Mouse (Mus musculus) megakaryocyte, embryonic 14.5 days (primary cell): ENCODE measurements at regions not wholly inside any gene's neighbourhood (a gene's known extent, or its start where the extent isn't known, plus 50 kb on each side); places are given as distances from the start of the nearest gene placed in this dataset.

Experiments
- H3K27me3 ChIP-seq: replicated peaks from 2 replicates; pipeline ENCODE3; 2012; ENCODE audit warnings: inconsistent platforms
- H3K36me3 ChIP-seq: replicated peaks from 2 replicates; pipeline ENCODE3; 2012; ENCODE audit warnings: low read length, inconsistent platforms, mixed read lengths
- H3K4me1 ChIP-seq: 2 replicates; pipeline ENCODE4 v1.6.1; 2012; ENCODE audit warnings: inconsistent platforms
- H3K4me3 ChIP-seq: replicated peaks from 2 replicates; pipeline ENCODE3; 2012; ENCODE audit warnings: moderate library complexity, mild to moderate bottlenecking, inconsistent platforms
- H3K9me3 ChIP-seq: 2 replicates; pipeline ENCODE4 v1.6.1; 2012; ENCODE audit warnings: inconsistent platforms
- FLI1 ChIP-seq: IDR thresholded peaks from 2 replicates; pipeline ENCODE4 v1.6.1; 2012; ENCODE audit warnings: low read length, inconsistent platforms, mixed read lengths
- GATA1 ChIP-seq: IDR thresholded peaks from 3 replicates; pipeline ENCODE4 v1.6.1; 2012; ENCODE audit warnings: mixed read lengths, low read length, inconsistent platforms, borderline replicate concordance

DNA sequence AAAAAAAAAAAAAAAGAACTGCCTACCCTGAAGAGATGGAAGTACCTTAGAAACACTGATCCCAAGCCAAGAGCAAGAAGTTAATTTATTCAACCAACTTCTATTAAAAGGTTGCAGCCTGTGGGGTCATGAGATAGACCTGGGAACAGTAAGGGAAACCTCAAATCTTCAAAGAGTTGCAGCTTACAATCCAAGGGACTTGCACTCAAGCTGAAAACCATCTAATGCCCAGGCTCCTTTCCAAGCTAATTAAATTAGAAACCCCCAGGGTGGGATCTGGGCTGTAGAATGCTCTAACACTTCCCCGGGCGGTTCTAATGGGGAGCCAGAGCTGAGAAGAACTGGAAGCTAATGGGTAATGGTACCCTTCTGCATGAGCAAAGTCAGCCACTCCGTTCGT, 278.0 kb downstream of the Hlx start:
- H3K4me3 ChIP-seq, result no peak overlapping the region
- no peaks in the 10 kb centered on the region for H3K9me3 ChIP-seq
- TF ChIP-seq GATA1, result no peak
- TF ChIP-seq FLI1, result no peak
- H3K36me3 ChIP-seq, result no peaks in the 10 kb centered on the region
- no peaks in the 10 kb centered on the region for H3K27me3 ChIP-seq
- H3K4me1 ChIP-seq, result peaks cover 5% of the 10 kb centered on the region

DNA sequence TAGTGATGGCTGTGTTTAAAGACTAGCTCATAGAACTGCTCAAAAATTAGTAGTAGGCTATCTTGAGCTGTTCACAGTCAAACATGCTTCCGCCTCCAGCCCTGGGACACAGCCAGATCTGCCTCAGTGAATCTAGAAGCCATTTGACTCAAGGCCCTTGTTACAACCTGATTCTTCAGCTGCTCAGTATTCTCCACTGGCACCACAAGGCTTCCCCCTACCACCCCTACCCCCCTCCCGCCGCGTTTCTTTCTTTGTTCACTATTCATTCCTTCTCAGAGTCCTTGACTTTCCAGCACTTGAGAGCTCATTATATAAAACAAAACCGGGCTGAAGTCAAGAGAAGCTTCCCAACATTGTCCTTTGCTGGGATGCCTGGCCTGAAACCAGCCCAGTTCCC, 278.7 kb downstream of the Hlx start:
- Histone ChIP-seq H3K4me3 (no peak overlapping the region), H3K4me1 (peaks cover 5% of the 10 kb centered on the region), H3K27me3 (no peaks in the 10 kb centered on the region), H3K9me3 (no peaks in the 10 kb centered on the region), H3K36me3 (no peaks in the 10 kb centered on the region)
- no peak for TF ChIP-seq GATA1
- no peak for TF ChIP-seq FLI1

GRCm38 (mm10) chr1:184453061-184453460, 279.4 kb downstream of the Hlx start:
- H3K4me1 ChIP-seq, result peaks cover 5% of the 10 kb centered on the region
- H3K36me3 ChIP-seq, result no peaks in the 10 kb centered on the region
- H3K4me3 ChIP-seq, result no peak overlapping the region
- H3K9me3 ChIP-seq, result no peaks in the 10 kb centered on the region
- no peaks in the 10 kb centered on the region for H3K27me3 ChIP-seq
- no peak for TF ChIP-seq FLI1
- TF ChIP-seq GATA1, result no peak

DNA sequence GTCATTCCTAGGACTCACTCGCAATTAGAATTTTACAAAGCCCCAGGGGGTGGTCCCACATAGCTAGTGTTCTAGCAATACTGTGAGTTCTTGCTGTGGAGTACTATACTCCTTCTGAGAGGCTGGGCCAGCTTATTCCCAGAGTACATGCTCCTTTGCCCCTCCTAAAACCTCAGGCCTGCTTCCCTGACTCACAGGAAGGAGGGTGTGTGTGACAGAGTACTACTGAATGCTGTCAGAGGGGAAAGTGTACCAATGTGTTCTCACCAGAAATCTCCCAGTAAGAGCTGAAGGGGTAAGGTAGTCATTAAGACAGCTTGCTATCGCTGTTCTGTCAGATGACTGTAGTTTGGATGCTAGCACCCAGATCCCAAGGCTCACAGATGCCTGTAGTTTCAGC, 280.7 kb downstream of the Hlx start:
- Histone ChIP-seq H3K4me1 (peaks cover 5% of the 10 kb centered on the region), H3K9me3 (no peaks in the 10 kb centered on the region), H3K27me3 (no peaks in the 10 kb centered on the region), H3K36me3 (no peaks in the 10 kb centered on the region), H3K4me3 (no peak overlapping the region)
- TF ChIP-seq FLI1 (no peak), GATA1 (no peak)

- H3K9me3 ChIP-seq, result no peaks in the 10 kb centered on the region
- peaks cover 9% of the 10 kb centered on the region for H3K27me3 ChIP-seq
- no peak overlapping the region for H3K4me3 ChIP-seq
- no peaks in the 10 kb centered on the region for H3K4me1 ChIP-seq
- H3K36me3 ChIP-seq, result no peaks in the 10 kb centered on the region
- TF ChIP-seq FLI1 (no peak), GATA1 (no peak)
Measured at GRCm38 (mm10) chr1:184449007-184449406, 283.4 kb downstream of the Hlx start.

- Histone ChIP-seq H3K27me3 (peaks cover 10% of the 10 kb centered on the region), H3K4me3 (no peak overlapping the region), H3K36me3 (no peaks in the 10 kb centered on the region), H3K9me3 (no peaks in the 10 kb centered on the region), H3K4me1 (no peaks in the 10 kb centered on the region)
- no peak for TF ChIP-seq GATA1
- no peak for TF ChIP-seq FLI1
Measured at GRCm38 (mm10) chr1:184447911-184448310, 284.5 kb downstream of the Hlx start.

- H3K36me3 ChIP-seq, result no peaks in the 10 kb centered on the region
- H3K27me3 ChIP-seq, result peaks cover 14% of the 10 kb centered on the region
- H3K4me3 ChIP-seq, result no peak overlapping the region
- H3K9me3 ChIP-seq, result no peaks in the 10 kb centered on the region
- TF ChIP-seq FLI1, result no peak
- H3K4me1 ChIP-seq, result no peaks in the 10 kb centered on the region
Measured at GRCm38 (mm10) chr1:184447161-184447667, 285.2 kb downstream of the Hlx start.

DNA sequence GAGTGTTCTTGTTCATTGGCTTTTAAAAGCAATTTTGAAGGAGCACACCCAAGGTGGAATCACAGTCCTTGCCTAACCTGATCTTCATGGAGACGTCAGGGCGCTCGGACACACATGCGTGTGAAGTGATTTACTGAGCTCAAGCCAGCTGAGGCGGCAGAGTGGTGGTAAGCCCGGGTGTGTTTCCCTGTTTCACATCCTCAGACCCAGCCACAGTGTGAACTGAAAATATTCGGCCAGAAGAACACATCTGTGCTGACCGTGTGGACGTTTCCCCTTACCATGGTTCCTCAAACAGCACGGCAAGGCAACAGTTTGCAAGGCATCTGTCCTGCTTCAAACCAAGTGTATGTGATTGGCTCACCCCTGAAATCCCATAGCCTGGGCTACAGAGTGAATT, 288.2 kb downstream of the Hlx start:
- no peaks in the 10 kb centered on the region for H3K36me3 ChIP-seq
- H3K27me3 ChIP-seq, result peaks cover 21% of the 10 kb centered on the region
- TF ChIP-seq GATA1 (no peak), FLI1 (no peak)
- H3K4me1 ChIP-seq, result peaks cover 7% of the 10 kb centered on the region
- H3K9me3 ChIP-seq, result no peaks in the 10 kb centered on the region
- no peak overlapping the region for H3K4me3 ChIP-seq

DNA sequence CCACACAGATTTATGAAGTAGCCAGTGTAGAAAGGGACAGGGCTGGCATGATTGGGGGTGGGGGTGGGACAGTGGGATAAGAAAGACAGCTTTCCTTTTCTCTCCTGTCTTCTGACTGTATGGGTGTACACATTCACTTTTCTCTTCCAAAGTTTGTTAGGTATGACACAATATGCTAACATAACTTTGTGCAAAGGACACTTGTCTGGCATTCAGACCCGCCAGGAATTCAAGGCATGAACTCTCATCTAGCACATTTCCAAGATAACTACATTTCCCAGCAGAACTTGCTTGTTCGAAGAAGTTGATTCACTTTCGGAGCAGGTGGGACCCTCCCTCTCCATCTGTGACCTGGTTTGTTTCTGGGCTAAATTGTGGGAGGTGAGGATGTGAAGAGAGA, 289.7 kb downstream of the Hlx start:
- no peaks in the 10 kb centered on the region for H3K36me3 ChIP-seq
- no peak overlapping the region for H3K4me3 ChIP-seq
- TF ChIP-seq FLI1, result no peak
- H3K27me3 ChIP-seq, result peaks cover 21% of the 10 kb centered on the region
- H3K4me1 ChIP-seq, result peaks cover 7% of the 10 kb centered on the region
- H3K9me3 ChIP-seq, result no peaks in the 10 kb centered on the region

DNA sequence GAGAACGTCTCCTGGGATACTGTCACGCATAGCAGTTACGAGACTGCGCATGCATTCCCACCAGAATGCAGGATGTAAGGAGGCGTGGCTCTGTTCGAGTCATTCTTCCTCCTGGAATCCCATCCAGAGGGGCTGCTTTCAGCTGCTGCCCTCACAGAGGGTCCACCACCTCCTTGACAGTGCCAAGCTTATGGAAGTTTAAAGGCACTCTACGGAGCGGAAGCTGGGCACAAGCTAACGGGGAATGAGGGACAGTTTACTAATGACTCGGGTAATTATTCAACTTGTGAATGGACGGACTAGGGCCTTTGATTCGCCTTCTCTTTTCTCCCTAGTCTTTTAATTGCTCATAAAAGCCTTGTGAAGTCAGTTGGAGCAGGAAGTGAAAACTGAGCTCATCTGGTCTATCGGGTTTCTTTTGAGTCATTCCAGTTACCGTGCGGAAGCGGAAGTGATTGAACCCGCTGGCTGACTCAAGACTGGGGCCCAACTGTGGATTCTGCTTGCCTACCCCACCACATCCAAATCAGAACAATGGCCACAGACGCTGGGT, 291.3 kb downstream of the Hlx start:
- Histone ChIP-seq H3K4me3 (peak overlapping the region; percentile 67), H3K4me1 (peaks cover 7% of the 10 kb centered on the region)

GRCm38 (mm10) chr1:184439506-184439905, 292.9 kb downstream of the Hlx start:
- Histone ChIP-seq H3K4me1 (peaks cover 7% of the 10 kb centered on the region), H3K36me3 (no peaks in the 10 kb centered on the region), H3K27me3 (peaks cover 16% of the 10 kb centered on the region), H3K4me3 (no peak overlapping the region), H3K9me3 (no peaks in the 10 kb centered on the region)
- no peak for TF ChIP-seq GATA1
- no peak for TF ChIP-seq FLI1

More for the DNA sequence above, 291.3 kb downstream of the Hlx start:
- Histone ChIP-seq H3K27me3 (peaks cover 19% of the 10 kb centered on the region), H3K9me3 (no peaks in the 10 kb centered on the region), H3K36me3 (no peaks in the 10 kb centered on the region)
- TF ChIP-seq GATA1, result no peak
- TF ChIP-seq FLI1, result no peak
